Mouse (Mus musculus) heart, postnatal 36 days (tissue): ENCODE data around the gene Akap14. TPM values are rescaled to one million over a fixed set of nuclear protein-coding genes. Genes with fewer than 3 reads are reported as not detected.

Experiments
- DNase-seq, 2 experiments: peaks; one replicate each; pipeline ENCODE4 v3.0.0; 2021 to 2022
- intact Hi-C: fragments of 180-260 bp; cut with DNase I; formaldehyde crosslinking; loops from one replicate; pipeline ENCODE4 v1.15.1; 2025
- total RNA-seq, 2 experiments: library from RNA; stranded (reverse); gene quantifications; 2 replicates each; pipeline ENCODE4 v1.2.3; 2021

Akap14 gene
- total RNA-seq, 2 experiments from 2014 or later = not detected

- intact Hi-C loops = loop anchor here (2.0 kb wide), 1 partner anchor 16 kb away; the partner anchor contains the start of gene Nkap
- peak; percentile 82 to 86 for DNase-seq
Measured at GRCm38 (mm10) chrX:37110193-37110880, 58.3 kb downstream of the Akap14 start, which contains the start of gene Upf3b. Gene Upf3b, minus strand, starts transcription at chrX:37110322.

- no peak for DNase-seq
- intact Hi-C loops = loop anchor here (2.0 kb wide), 1 partner anchor 17 kb away; the partner anchor contains the start of gene Nkap
Measured at GRCm38 (mm10) chrX:37109526-37110192, 59.0 kb downstream of the Akap14 start.

DNA sequence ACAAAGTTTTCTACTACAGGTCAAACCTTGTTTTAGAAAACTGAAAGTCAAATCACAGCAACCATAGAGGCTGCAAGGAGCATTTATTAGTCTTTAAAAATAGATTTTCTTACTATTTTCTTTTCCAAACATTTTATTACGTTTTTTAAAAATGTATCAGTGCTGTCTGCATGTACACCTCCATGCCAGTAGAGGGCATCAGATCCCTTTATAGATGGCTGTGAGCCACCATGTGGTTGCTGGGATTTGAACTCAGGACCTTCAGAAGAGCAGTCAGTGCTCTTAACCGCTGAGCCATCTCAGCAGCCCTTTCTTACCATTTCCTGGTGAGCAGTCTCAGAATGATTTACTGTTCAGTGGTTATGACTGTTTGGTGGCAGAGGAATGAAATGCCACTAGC is 64.8 kb downstream of the Akap14 start:
- no peak for DNase-seq
- intact Hi-C loops = no loop called here

Other genes starting within 250 kb of the Akap14 start
- gene Sept6, start 177.0 kb downstream of the Akap14 start, total RNA-seq = 1 to 10 TPM; 5.1 to 5.6 TPM
- gene Sowahd, start 120.0 kb downstream of the Akap14 start, total RNA-seq = not detected
- gene Rpl39, start 83.4 kb downstream of the Akap14 start, total RNA-seq = 100 to 1,000 TPM; 303 to 327 TPM
- 1 to 10 TPM; 7.9 to 8.0 TPM for gene Upf3b, start 58.5 kb downstream of the Akap14 start, total RNA-seq
- gene Nkap, start 42.0 kb downstream of the Akap14 start, total RNA-seq = 1 to 10 TPM; 9.2 to 9.9 TPM
- 100 to 1,000 TPM; 905 to 914 TPM for gene Ndufa1, start 22.3 kb upstream of the Akap14 start, total RNA-seq
- gene Rnf113a1, start 22.4 kb upstream of the Akap14 start, total RNA-seq = 1 to 10 TPM; 2.1 to 2.6 TPM
- not detected for gene Gm9, start 42.2 kb upstream of the Akap14 start, total RNA-seq
- gene Rhox1, start 53.4 kb upstream of the Akap14 start, total RNA-seq = not detected
- not detected for gene Rhox2a, start 76.1 kb upstream of the Akap14 start, total RNA-seq
- not detected for gene Rhox3a, start 81.1 kb upstream of the Akap14 start, total RNA-seq
- gene Rhox4a, start 96.5 kb upstream of the Akap14 start, total RNA-seq = not detected
- not detected for gene Rhox3a2, start 211.2 kb upstream of the Akap14 start, total RNA-seq
- gene Rhox4a2, start 222.0 kb upstream of the Akap14 start, total RNA-seq = not detected
- not detected for gene Rhox2b, start 243.2 kb upstream of the Akap14 start, total RNA-seq